Mouse (Mus musculus) midbrain, postnatal 0 days (tissue): ENCODE measurements at regions not wholly inside any gene's neighbourhood (a gene's known extent, or its start where the extent isn't known, plus 50 kb on each side); places are given as distances from the start of the nearest gene placed in this dataset.
"Not testable (repeated sequence)": the region's sequence is repeated elsewhere in the genome, so short reads cannot be mapped to it uniquely, and the experiment has no call there.

Experiments
- ATAC-seq: fragments of 200-750 bp; cut with Nextera tagmentation; 2 replicates; pipeline ENCODE4 v1.8.0; 2017; ENCODE audit warnings: moderate number of reproducible peaks, mild to moderate bottlenecking, moderate TSS enrichment, moderate library complexity; ENCODE audit not compliant: low FRiP score
- DNase-seq: peaks from one replicate; pipeline ENCODE4 v3.0.0-alpha.2; 2015; ENCODE audit warnings: low spot score
- H3K27ac ChIP-seq: fragments of 300-500 bp; sonication (generic); 2 replicates; pipeline ENCODE4 v1.5.1; 2014; ENCODE audit warnings: low read depth, mild to moderate bottlenecking, low read length, mixed read lengths
- H3K27me3 ChIP-seq: fragments of 300-500 bp; sonication (generic); 2 replicates; pipeline ENCODE4 v1.6.1; 2014; ENCODE audit warnings: low read length, control low read depth, mixed read lengths; ENCODE audit not compliant: insufficient read depth
- H3K36me3 ChIP-seq: fragments of 300-500 bp; sonication (generic); 2 replicates; pipeline ENCODE4 v1.6.1; 2014; ENCODE audit warnings: low read length, control low read depth, mixed read lengths; ENCODE audit not compliant: insufficient read depth
- H3K4me1 ChIP-seq: fragments of 300-500 bp; sonication (generic); 2 replicates; pipeline ENCODE4 v1.6.1; 2014; ENCODE audit warnings: mild to moderate bottlenecking, control low read depth, antibody characterized with exemption, low read length, mixed read lengths; ENCODE audit not compliant: insufficient read depth
- H3K4me2 ChIP-seq: fragments of 300-500 bp; sonication (generic); 2 replicates; pipeline ENCODE4 v1.6.1; 2014; ENCODE audit warnings: low read depth, mild to moderate bottlenecking, low read length, mixed read lengths; ENCODE audit not compliant: poor library complexity, severe bottlenecking
- H3K4me3 ChIP-seq: fragments of 300-500 bp; sonication (generic); 2 replicates; pipeline ENCODE4 v1.5.1; 2014; ENCODE audit warnings: low read depth, mild to moderate bottlenecking, low read length, moderate library complexity
- H3K9ac ChIP-seq: fragments of 300-500 bp; sonication (generic); replicated peaks from 2 replicates; pipeline ENCODE4 v1.6.1; 2014; ENCODE audit warnings: mild to moderate bottlenecking, low read length, moderate library complexity, mixed read lengths; ENCODE audit not compliant: poor library complexity, severe bottlenecking
- H3K9me3 ChIP-seq: fragments of 300-500 bp; sonication (generic); 2 replicates; pipeline ENCODE4 v1.6.1; 2016; ENCODE audit warnings: low read length, control low read depth
- CTCF ChIP-seq: IDR thresholded peaks from 2 replicates; pipeline ENCODE4 v1.5.1; 2016; ENCODE audit warnings: antibody characterized with exemption, mild to moderate bottlenecking
- WGBS: fragments of 180-500 bp; shearing (Covaris S2); extraction: QIAGEN DNeasy Blood & Tissue Kit; methylation state at CpG from one replicate; pipeline ENCODE4 v1.1.7; 2014; 5-methylcytosine and 5-hydroxymethylcytosine counted together

DNA sequence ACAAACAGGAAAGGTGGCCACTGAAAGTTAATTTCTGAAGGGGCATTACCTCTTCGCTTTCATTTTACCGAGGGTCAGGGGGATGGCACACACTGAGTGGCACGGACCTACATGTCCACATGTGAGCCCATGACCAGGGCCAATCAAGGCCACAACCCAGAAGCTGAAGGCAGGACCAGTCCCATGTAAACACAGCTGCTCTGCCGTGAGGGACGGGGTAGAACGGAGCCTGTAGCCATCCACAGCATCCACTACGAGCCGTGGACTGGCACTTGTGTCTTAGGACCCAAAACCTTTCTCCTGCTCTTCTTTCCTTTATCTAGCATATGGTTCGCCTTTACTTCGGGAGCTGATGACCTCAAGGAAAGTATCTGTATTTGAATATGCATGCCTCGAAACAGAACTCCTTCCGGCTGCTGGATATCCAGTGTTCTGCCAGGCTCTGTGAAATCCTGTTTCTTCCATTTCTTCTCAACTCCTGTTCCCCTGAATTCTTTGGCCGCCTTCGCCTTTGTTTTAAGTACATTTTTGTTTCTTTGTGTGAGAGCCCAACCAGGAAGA lies 101.9 kb upstream of the Klf3 start:
- WGBS: 52% methylated on average over 14 of the region's 14 CpGs
- DNase-seq: no peak

DNA sequence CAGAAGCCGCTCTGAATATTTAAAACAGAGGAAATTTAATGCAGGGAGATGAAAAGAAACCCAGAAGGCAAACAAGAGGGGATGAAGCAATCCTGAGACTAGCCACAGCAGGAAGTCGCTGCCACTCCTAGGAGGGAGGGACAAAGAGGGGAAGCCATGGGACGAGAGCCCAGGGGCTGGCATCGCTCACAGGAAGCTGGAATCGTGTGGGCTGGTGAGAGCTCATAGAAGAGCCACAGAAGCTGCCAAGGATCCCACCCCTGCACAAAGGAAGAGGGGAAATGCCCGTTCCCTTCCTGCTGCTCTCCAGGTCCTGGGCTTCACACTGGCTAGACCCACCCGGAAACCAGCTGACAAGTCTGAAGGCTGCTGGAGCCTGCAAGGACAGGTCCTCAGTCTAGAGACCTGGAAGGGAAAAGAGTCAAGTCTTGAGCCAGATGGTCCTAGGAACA lies 101.4 kb upstream of the Klf3 start:
- peaks cover 8% of the 10 kb centered on the region; the same call in 1 of the 2 replicates for H3K4me1 ChIP-seq
- TF ChIP-seq CTCF: no peak
- peak; percentile 92 for DNase-seq
- H3K4me3 ChIP-seq: no peak overlapping the region
- H3K9me3 ChIP-seq: no peaks in the 10 kb centered on the region
- no peak overlapping the region for H3K9ac ChIP-seq
- WGBS: 9% methylated on average over 7 of the region's 7 CpGs
- H3K4me2 ChIP-seq: peak overlapping the region; percentile 15; the same call in 1 of the 2 replicates
- no peaks in the 10 kb centered on the region for H3K27me3 ChIP-seq
- H3K27ac ChIP-seq: peak overlapping the region; percentile 60
- peak; percentile 86 for ATAC-seq
- no peaks in the 10 kb centered on the region for H3K36me3 ChIP-seq

More for the DNA sequence above, 101.9 kb upstream of the Klf3 start:
- no peak for ATAC-seq
- no peak overlapping the region for H3K4me3 ChIP-seq
- H3K27me3 ChIP-seq: no peaks in the 10 kb centered on the region
- TF ChIP-seq CTCF: no peak
- H3K4me1 ChIP-seq: peaks cover 8% of the 10 kb centered on the region; the same call in 1 of the 2 replicates
- no peaks in the 10 kb centered on the region for H3K9me3 ChIP-seq
- H3K9ac ChIP-seq: no peak overlapping the region
- H3K36me3 ChIP-seq: no peaks in the 10 kb centered on the region
- H3K4me2 ChIP-seq: peak overlapping the region; percentile 15; the same call in 1 of the 2 replicates
- peak overlapping the region; percentile 60 for H3K27ac ChIP-seq

DNA sequence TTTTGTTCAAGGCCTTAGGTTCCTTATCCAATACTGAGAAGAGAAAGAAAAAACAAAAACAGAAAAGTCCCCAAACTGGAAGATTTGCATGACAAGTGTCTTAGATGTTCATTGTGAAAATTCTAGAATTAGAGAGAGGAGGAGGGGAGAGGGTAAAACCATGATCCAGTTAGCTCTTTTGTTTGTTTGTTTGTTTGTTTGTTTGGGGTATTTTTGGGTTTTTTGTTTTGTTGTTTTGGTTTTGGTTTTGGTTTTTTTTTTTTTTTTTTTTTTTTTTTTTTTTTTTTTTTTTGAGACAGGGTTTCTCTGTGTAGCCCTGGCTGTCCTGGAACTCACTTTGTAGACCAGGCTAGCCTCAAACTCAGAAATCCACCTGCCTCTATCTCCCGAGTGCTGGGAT lies 100.8 kb upstream of the Klf3 start:
- not testable (repeated sequence) for H3K4me2 ChIP-seq, H3K9me3 ChIP-seq, ATAC-seq, H3K4me1 ChIP-seq, H3K27me3 ChIP-seq, H3K9ac ChIP-seq, H3K36me3 ChIP-seq, DNase-seq, H3K4me3 ChIP-seq
- H3K27ac ChIP-seq: peak overlapping the region; percentile 60
- WGBS: 63% methylated on average over 1 of the region's 1 CpGs

DNA sequence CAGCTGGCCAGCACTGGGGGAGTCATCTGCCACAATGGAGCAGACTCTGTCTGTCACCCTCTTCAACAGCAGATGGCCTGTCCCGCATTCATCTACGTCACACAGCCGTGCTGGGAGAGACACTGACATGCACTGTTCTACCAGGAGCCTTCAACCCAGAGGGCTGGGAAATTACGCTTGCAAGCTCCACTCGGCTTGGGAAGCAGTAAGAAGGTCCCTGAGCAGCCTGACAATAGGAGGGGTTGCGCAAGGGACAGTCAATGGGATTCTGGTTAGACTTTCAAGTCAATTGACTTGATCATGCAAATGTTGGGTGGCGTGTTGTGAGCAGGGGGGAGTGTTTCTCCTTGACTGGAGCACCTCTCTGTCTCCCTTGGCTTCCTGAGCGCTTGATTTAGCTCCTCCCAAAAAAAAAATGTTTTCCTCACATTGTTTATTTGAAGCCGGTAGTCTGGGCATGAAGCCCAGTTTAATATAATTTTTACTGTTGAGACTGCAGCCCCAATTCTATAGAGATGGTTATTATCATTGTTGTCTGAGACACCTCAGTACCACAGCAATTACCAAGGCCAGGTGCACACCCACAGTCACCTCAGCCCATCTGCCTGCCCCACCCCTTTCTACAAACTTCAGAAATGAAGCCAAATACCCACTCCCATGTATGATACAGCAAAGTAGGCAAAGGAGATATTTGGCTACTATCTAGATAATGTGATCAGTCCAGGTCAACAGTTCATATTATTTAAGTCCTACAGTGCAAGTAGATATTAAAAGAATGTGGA lies 99.9 kb upstream of the Klf3 start:
- Histone ChIP-seq H3K27ac (peak overlapping the region; percentile 12; the same call in 1 of the 2 replicates), H3K9me3 (no peaks in the 10 kb centered on the region), H3K36me3 (no peaks in the 10 kb centered on the region), H3K4me1 (peaks cover 8% of the 10 kb centered on the region; the same call in 1 of the 2 replicates), H3K9ac (no peak overlapping the region), H3K4me2 (no peak overlapping the region), H3K27me3 (no peaks in the 10 kb centered on the region), H3K4me3 (no peak overlapping the region)
- TF ChIP-seq CTCF: no peak
- 39% methylated on average over 9 of the region's 9 CpGs for WGBS
- ATAC-seq (peak; percentile 61), DNase-seq (peak; percentile 89)

DNA sequence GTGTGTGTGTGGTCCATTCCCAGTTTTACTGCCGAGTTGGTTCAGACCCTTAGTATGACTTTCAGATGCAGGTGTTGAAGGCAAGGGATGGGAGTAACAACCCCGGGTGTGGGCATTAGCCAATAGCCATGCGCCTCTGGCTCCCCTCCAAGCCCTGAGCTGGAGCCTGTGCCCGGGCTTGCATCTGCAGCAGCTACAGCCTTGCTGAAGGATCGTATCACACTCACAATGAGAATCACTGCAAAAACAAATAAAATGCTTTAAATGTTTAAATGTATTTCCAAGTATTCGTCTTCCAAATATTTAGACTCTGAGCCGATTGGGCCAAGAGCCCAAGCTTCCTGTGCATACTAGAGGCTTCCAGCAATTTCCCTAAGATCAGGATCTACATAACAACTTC lies 99.0 kb upstream of the Klf3 start:
- 65% methylated on average over 7 of the region's 7 CpGs for WGBS
- Histone ChIP-seq H3K27ac (no peak overlapping the region), H3K4me3 (no peak overlapping the region), H3K36me3 (no peaks in the 10 kb centered on the region), H3K9ac (no peak overlapping the region), H3K4me1 (peaks cover 8% of the 10 kb centered on the region; the same call in 1 of the 2 replicates), H3K9me3 (no peaks in the 10 kb centered on the region), H3K27me3 (no peaks in the 10 kb centered on the region), H3K4me2 (no peak overlapping the region)
- DNase-seq (peak; percentile 60), ATAC-seq (no peak)
- TF ChIP-seq CTCF: no peak

DNA sequence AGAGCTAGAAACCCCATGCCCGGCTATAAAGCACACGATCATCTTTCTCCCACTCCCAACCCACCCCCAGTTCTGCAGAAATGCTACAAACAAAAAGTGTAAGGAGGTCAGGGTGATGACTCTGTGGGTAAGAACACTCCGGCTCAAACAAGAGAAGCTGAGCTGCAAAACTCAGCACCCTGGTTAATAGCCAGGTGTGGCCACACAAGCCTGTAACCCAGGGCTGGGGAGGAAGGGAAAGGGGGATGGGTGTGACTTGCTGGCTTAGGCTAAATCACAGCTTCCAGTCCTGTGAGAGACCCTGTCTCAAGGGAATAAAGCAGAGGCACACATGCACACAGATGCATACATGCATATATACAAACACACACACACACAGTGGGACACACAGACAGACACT lies 96.6 kb upstream of the Klf3 start:
- 85% methylated on average over 3 of the region's 3 CpGs for WGBS
- Histone ChIP-seq H3K4me3 (no peak overlapping the region), H3K4me1 (peaks cover 3% of the 10 kb centered on the region; the same call in 1 of the 2 replicates), H3K9me3 (no peaks in the 10 kb centered on the region), H3K36me3 (no peaks in the 10 kb centered on the region), H3K9ac (no peak overlapping the region), H3K27ac (no peak overlapping the region), H3K4me2 (no peak overlapping the region), H3K27me3 (no peaks in the 10 kb centered on the region)
- no peak for ATAC-seq
- TF ChIP-seq CTCF: no peak
- DNase-seq: no peak
